Mouse (Mus musculus) right cerebral cortex, postnatal 4 days (tissue): ENCODE measurements around the gene Prepl.

ENCODE experiments used
- DNase-seq: peaks from one replicate; pipeline ENCODE4 v3.0.0-alpha.2; 2022

The Prepl gene

GRCm38 (mm10) chr17:85018794-85019193 is 71.2 kb downstream of the Prepl start:
- no peak for DNase-seq

GRCm38 (mm10) chr17:85018344-85018743 is 71.7 kb downstream of the Prepl start:
- no peak for DNase-seq

- DNase-seq, result no peak
Measured at GRCm38 (mm10) chr17:85014632-85015031, 75.4 kb downstream of the Prepl start.

- no peak for DNase-seq
Measured at GRCm38 (mm10) chr17:85013485-85013884, 76.6 kb downstream of the Prepl start.
